Comparison of ENCODE assay signal across 17 mouse cellular contexts in the genomic region with DNA sequence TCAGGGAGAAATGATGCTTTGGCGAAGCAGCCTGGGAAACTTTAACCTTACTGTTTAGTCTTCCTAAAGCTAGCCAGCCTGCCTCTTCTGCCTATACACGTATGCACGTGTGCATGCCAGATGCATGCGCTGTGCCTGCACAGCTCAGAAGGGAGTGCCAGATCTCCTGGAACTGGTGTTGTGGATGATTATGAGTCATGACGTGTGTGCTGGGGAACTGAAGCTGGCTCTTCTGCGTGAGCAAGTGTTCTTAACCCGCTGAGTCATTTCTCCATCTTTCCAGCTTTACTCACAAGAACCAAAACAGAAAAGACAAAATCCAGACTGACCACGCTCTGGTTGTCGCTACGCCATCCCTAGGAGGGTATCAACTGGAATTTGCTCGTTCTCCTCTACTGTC. TPM values are rescaled to one million over a fixed set of nuclear protein-coding genes. Genes with fewer than 3 reads are reported as not detected.
DNase-seq lines count a peak whose midpoint lies in the region; ATAC-seq and TF ChIP-seq lines count a peak whose summit lies in the region.
"Had no signal": no experiment of that assay in that cellular context is flagged by ENCODE, and none has a peak within 500 bp of the region (broad histone marks: within the 10 kb centered on the region; RNA-seq: fewer than 3 reads in every experiment).

No protein-coding gene starts in this region.

- no peaks in the 10 kb centered on the region for H3K4me1 ChIP-seq in neural tube, embryonic 15.5 days
- H3K4me1 ChIP-seq: embryonic facial prominence, embryonic 10.5 days had no signal

- H3K27me3 ChIP-seq in Patski, result peaks cover 9% of the 10 kb centered on the region
- H3K27me3 ChIP-seq in neural tube, embryonic 15.5 days (replicated peaks), result no peaks in the 10 kb centered on the region

- TF ChIP-seq CTCF in Patski (IDR thresholded peaks at IDR 0.05), result no peak

- no peaks in the 10 kb centered on the region for H3K9me3 ChIP-seq in neural tube, embryonic 15.5 days (replicated peaks)
- H3K9me3 ChIP-seq: embryonic facial prominence, embryonic 10.5 days; midbrain, embryonic 10.5 days had no signal

- intact Hi-C loops in left cerebral cortex, postnatal 36 days (cut with DNase I), result no loop called here

- no peak overlapping the region for H3K4me3 ChIP-seq in neural tube, embryonic 15.5 days (replicated peaks)
- H3K4me3 ChIP-seq: embryonic facial prominence, embryonic 10.5 days; midbrain, embryonic 10.5 days had no signal

- H3K4me2 ChIP-seq in neural tube, embryonic 15.5 days, result no peak overlapping the region
- H3K4me2 ChIP-seq: liver, embryonic 11.5 days had no signal

- in situ Hi-C loops in Patski (cut with MboI; ENCODE audit: low pct_unique_long_range_greater_than_20kb), result no loop called here

- WGBS in neural tube, embryonic 15.5 days, result 93% methylated on average over 11 of the region's 11 CpGs

- no peaks in the 10 kb centered on the region for H3K36me3 ChIP-seq in neural tube, embryonic 15.5 days
- H3K36me3 ChIP-seq: embryonic facial prominence, embryonic 10.5 days; midbrain, embryonic 10.5 days had no signal

- no peak overlapping the region for H3K9ac ChIP-seq in neural tube, embryonic 15.5 days (replicated peaks)

- peak; percentile 40 to 52 for DNase-seq in frontal cortex, postnatal 36 days (ENCODE audit: low spot score in 2 of 2)
- DNase-seq in frontal cortex, postnatal 25 days (ENCODE audit: low spot score in 2 of 2), result no peak
- DNase-seq in 3T3-L1 (ENCODE audit: low read depth, low spot score), result peak; percentile 94
- DNase-seq in Patski (ENCODE audit: low read depth, low spot score), result peak; percentile 10
- peak; percentile 27 to 32 for DNase-seq in left cerebral cortex, postnatal 36 days (ENCODE audit: low spot score in 2 of 2)
- no peak for DNase-seq in yolk sac, embryonic 10.5 days (ENCODE audit: low spot score)
- DNase-seq in lung, postnatal 14 days, result no peak
- DNase-seq: adrenal gland, adult 8-10 months; cerebellum, postnatal 14 days; kidney, postnatal 14 days; layer of hippocampus, postnatal 36 days had no signal

- no peak overlapping the region for H3K27ac ChIP-seq in neural tube, embryonic 15.5 days (replicated peaks)
- H3K27ac ChIP-seq: embryonic facial prominence, embryonic 10.5 days; midbrain, embryonic 10.5 days had no signal

- CTCF ChIA-PET in Patski (lab: Charles Lee), result interaction anchor here (0.7 to 1.5 kb wide), 2 partner anchors 10 to 29 kb away, joined by 3 read pairs; no protein-coding TSS in a partner anchor

- ATAC-seq in Patski, result no peak
- no peak for ATAC-seq in neural tube, embryonic 15.5 days (ENCODE audit: low FRiP score)
- ATAC-seq: CD4-positive, CD25-positive, alpha-beta regulatory T cell, adult 4 months had no signal

- POLR2A ChIA-PET in Patski (lab: Charles Lee), result no interaction called here

RNA-seq across cellular contexts. Expression of gene Otogl, which starts 55.1 kb away (rescaled TPM):
- under 0.01 TPM for polyA plus RNA-seq in Patski (2021)
- total RNA-seq in left cerebral cortex, postnatal 36 days (2021), result under 1 TPM; 0.16 to 0.25 TPM
- 0.03 TPM in 1 of 2 replicates, not detected in the other for polyA plus RNA-seq in neural tube, embryonic 15.5 days (2015; fragmentation: Nextera tagmentation; extraction: Ambion mirVana)
- total RNA-seq: hematopoietic stem cell, adult 5-6 weeks had no signal
- polyA plus RNA-seq: CD4-positive, CD25-positive, alpha-beta regulatory T cell, adult 4 months; midbrain, embryonic 10.5 days had no signal

Comparison
In these comparisons a context has a peak if more than half of its experiments do, and no peak if none do; other contexts are left out.
1. DNase-seq: peak in frontal cortex, postnatal 36 days (2 of 2), 3T3-L1 (single experiment), Patski (single experiment) and left cerebral cortex, postnatal 36 days (2 of 2); none in frontal cortex, postnatal 25 days (0 of 2), yolk sac, embryonic 10.5 days (single experiment) and lung, postnatal 14 days (single experiment).